Mouse (Mus musculus): ENCODE data around the gene Cdkn1a. TPM values are rescaled to one million over a fixed set of nuclear protein-coding genes. Genes with fewer than 3 reads are reported as not detected.

The Cdkn1a gene
- polyA plus RNA-seq, 1 experiment from 2014 or later = 144 TPM

DNA sequence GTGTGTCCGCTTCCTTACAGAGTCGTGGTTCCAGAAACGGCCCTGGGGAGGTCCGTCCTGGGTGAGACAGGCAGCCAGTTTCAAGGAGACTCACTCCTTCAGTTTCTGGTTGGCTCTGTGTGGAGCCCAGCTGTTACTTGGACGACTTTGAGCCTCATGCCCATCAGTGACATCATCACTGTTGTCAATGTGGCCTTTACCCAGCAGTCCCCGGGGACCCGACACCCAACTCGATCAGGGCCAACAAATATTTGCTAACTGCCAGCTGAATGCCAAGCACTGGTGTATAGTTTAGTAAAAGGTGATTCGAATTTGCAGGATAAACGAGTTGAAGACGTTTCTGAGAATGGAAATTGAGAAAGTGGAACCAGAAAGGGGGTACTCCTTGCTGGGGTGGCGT lies 25.2 kb downstream of the Cdkn1a start:
- no peak overlapping the region for H3K4me3 ChIP-seq (replicated peaks; ENCODE audit: low read length)
- WGBS = 64% methylated on average over 12 of the region's 12 CpGs
- H3K4me2 ChIP-seq (ENCODE audit: low read depth, low read length) = no peak overlapping the region
- H3K4me1 ChIP-seq (ENCODE audit: control insufficient read depth, insufficient read depth, low read length) = no peaks in the 10 kb centered on the region
- H3K36me3 ChIP-seq (ENCODE audit: control insufficient read depth, insufficient read depth, low read length) = no peaks in the 10 kb centered on the region
- H3K27me3 ChIP-seq (ENCODE audit: control insufficient read depth, insufficient read depth, low read length) = no peaks in the 10 kb centered on the region
- no peaks in the 10 kb centered on the region for H3K9me3 ChIP-seq (replicated peaks; ENCODE audit: control insufficient read depth, low read length)
- no peak overlapping the region for H3K27ac ChIP-seq (ENCODE audit: low read length)
- ATAC-seq (ENCODE audit: insufficient read depth, low FRiP score) = no peak
- no peak overlapping the region for H3K9ac ChIP-seq (ENCODE audit: low read length)

GRCm38 (mm10) chr17:29117006-29117648 lies 26.4 kb downstream of the Cdkn1a start:
- Histone ChIP-seq H3K4me3 (replicated peaks; ENCODE audit: low read length) (no peak overlapping the region), H3K9ac (ENCODE audit: low read length) (no peak overlapping the region), H3K9me3 (replicated peaks; ENCODE audit: control insufficient read depth, low read length) (no peaks in the 10 kb centered on the region), H3K27ac (ENCODE audit: low read length) (no peak overlapping the region), H3K36me3 (ENCODE audit: control insufficient read depth, insufficient read depth, low read length) (no peaks in the 10 kb centered on the region), H3K4me1 (ENCODE audit: control insufficient read depth, insufficient read depth, low read length) (no peaks in the 10 kb centered on the region), H3K4me2 (ENCODE audit: low read depth, low read length) (no peak overlapping the region), H3K27me3 (ENCODE audit: control insufficient read depth, insufficient read depth, low read length) (no peaks in the 10 kb centered on the region)
- WGBS = 63% methylated on average over 8 of the region's 8 CpGs
- ATAC-seq (ENCODE audit: insufficient read depth, low FRiP score) = no peak

- ATAC-seq (ENCODE audit: insufficient read depth, low FRiP score) = no peak
These were observed 27.3 kb downstream of the Cdkn1a start for GRCm38 (mm10) chr17:29118057-29118456.

DNA sequence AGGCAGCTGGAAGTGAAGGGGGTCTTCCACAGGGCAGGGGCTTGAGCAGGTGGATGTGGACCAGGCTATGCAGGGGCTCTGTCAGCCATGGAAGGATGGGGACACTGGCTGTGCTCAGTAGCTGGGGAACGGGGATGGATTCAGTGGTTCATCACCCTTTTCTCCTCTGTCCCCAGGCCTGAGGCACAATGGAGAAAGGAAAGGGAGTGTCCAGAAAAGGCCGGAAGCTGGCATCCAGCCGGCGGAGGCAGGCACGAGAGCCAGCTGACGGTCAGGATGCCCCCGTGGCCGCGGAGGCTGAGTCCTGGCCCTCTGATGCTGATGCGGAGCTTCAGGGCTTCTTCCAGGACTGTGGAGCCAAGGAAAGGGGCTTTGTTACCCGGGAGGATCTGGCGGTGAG lies 29.9 kb downstream of the Cdkn1a start:
- peaks cover 13% of the 10 kb centered on the region; the same call in 1 of the 2 replicates for H3K4me1 ChIP-seq (ENCODE audit: control insufficient read depth, insufficient read depth, low read length)
- H3K4me3 ChIP-seq (replicated peaks; ENCODE audit: low read length) = no peak overlapping the region
- H3K4me2 ChIP-seq (ENCODE audit: low read depth, low read length) = no peak overlapping the region
- H3K27me3 ChIP-seq (ENCODE audit: control insufficient read depth, insufficient read depth, low read length) = no peaks in the 10 kb centered on the region
- WGBS = 61% methylated on average over 12 of the region's 12 CpGs
- no peak overlapping the region for H3K9ac ChIP-seq (ENCODE audit: low read length)
- no peak for ATAC-seq (ENCODE audit: insufficient read depth, low FRiP score)
- H3K36me3 ChIP-seq (ENCODE audit: control insufficient read depth, insufficient read depth, low read length) = no peaks in the 10 kb centered on the region
- H3K27ac ChIP-seq (ENCODE audit: low read length) = no peak overlapping the region
- no peaks in the 10 kb centered on the region for H3K9me3 ChIP-seq (replicated peaks; ENCODE audit: control insufficient read depth, low read length)

More at GRCm38 (mm10) chr17:29118057-29118456, 27.3 kb downstream of the Cdkn1a start:
- Histone ChIP-seq H3K4me2 (ENCODE audit: low read depth, low read length) (no peak overlapping the region), H3K27me3 (ENCODE audit: control insufficient read depth, insufficient read depth, low read length) (no peaks in the 10 kb centered on the region), H3K36me3 (ENCODE audit: control insufficient read depth, insufficient read depth, low read length) (no peaks in the 10 kb centered on the region), H3K27ac (ENCODE audit: low read length) (no peak overlapping the region), H3K9me3 (replicated peaks; ENCODE audit: control insufficient read depth, low read length) (no peaks in the 10 kb centered on the region), H3K4me3 (replicated peaks; ENCODE audit: low read length) (no peak overlapping the region), H3K4me1 (ENCODE audit: control insufficient read depth, insufficient read depth, low read length) (0 out of 2 replicates have a peak, but pooled peaks cover 5% of the 10 kb centered on the region), H3K9ac (ENCODE audit: low read length) (no peak overlapping the region)
- WGBS = 32% methylated on average over 5 of the region's 5 CpGs

DNA sequence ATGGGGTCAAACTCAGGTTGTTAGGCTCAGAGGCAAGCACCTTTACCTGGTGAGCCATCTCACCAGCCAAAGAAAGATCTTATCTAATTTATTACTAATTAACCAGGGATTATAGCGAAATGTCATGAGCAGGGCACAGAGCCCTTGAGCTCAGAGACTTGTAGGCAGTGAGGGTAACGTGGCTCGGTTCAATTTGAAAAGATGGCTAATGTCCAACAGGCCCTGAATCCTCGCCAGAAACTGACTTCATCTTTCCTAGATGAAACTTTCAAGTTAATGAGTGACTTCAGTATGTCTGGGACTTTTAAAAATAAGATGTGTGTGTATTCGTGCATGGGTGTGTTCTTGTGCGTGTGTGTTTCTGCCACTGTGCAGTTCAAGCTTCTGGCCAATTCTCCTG lies 32.0 kb downstream of the Cdkn1a start:
- no peak overlapping the region for H3K4me2 ChIP-seq (ENCODE audit: low read depth, low read length)
- 34% methylated on average over 6 of the region's 6 CpGs for WGBS
- no peak; the same call in 1 of the 2 replicates for ATAC-seq (ENCODE audit: insufficient read depth, low FRiP score)
- no peaks in the 10 kb centered on the region for H3K36me3 ChIP-seq (ENCODE audit: control insufficient read depth, insufficient read depth, low read length)
- no peak overlapping the region for H3K9ac ChIP-seq (ENCODE audit: low read length)
- no peak overlapping the region; the same call in 1 of the 2 replicates for H3K27ac ChIP-seq (ENCODE audit: low read length)
- no peaks in the 10 kb centered on the region for H3K9me3 ChIP-seq (replicated peaks; ENCODE audit: control insufficient read depth, low read length)
- no peak overlapping the region for H3K4me3 ChIP-seq (replicated peaks; ENCODE audit: low read length)
- peaks cover 13% of the 10 kb centered on the region; the same call in 1 of the 2 replicates for H3K4me1 ChIP-seq (ENCODE audit: control insufficient read depth, insufficient read depth, low read length)
- H3K27me3 ChIP-seq (ENCODE audit: control insufficient read depth, insufficient read depth, low read length) = no peaks in the 10 kb centered on the region

DNA sequence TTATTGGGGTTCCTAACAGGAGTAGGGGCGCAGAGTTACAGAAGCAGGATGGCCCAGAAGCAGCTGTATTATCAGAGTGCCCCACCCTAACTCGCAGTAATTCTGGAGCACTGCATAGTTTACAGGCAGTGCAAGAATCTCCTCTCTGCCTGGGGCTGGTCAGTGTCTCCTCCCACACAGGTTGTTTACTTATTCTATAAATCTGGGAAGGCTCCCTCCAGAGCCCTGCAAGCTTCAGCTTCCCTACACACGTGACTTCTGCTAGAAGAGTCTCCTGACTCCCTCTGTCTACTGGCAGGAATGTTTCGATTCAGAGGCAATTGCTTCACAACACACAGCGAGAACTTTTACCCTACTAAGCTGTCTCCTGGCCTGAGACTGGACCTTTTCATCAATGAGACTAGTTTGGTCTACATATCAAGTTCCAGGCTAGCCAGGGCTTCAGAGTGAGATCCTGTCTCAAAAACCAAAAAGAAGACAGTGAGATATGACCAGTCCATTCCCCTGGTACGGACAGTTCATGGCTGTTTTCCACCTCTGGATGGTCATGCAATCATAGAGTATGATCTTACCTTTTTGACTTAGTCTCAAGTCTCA lies 32.9 kb downstream of the Cdkn1a start:
- peak; percentile 88; the same call in 1 of the 2 replicates for ATAC-seq (ENCODE audit: insufficient read depth, low FRiP score)
- Histone ChIP-seq H3K36me3 (ENCODE audit: control insufficient read depth, insufficient read depth, low read length) (no peaks in the 10 kb centered on the region), H3K9ac (ENCODE audit: low read length) (no peak overlapping the region; the same call in 1 of the 2 replicates), H3K9me3 (replicated peaks; ENCODE audit: control insufficient read depth, low read length) (no peaks in the 10 kb centered on the region), H3K4me1 (ENCODE audit: control insufficient read depth, insufficient read depth, low read length) (peaks cover 13% of the 10 kb centered on the region; the same call in 1 of the 2 replicates), H3K27ac (ENCODE audit: low read length) (peak overlapping the region; percentile 50; the same call in 1 of the 2 replicates), H3K4me2 (ENCODE audit: low read depth, low read length) (0 out of 2 replicates have a peak overlapping the region, but pooled peaks have one; percentile 14), H3K4me3 (replicated peaks; ENCODE audit: low read length) (no peak overlapping the region), H3K27me3 (ENCODE audit: control insufficient read depth, insufficient read depth, low read length) (no peaks in the 10 kb centered on the region)
- WGBS = 29% methylated on average over 6 of the region's 6 CpGs

- Histone ChIP-seq H3K4me3 (replicated peaks; ENCODE audit: low read length) (no peak overlapping the region), H3K36me3 (ENCODE audit: control insufficient read depth, insufficient read depth, low read length) (no peaks in the 10 kb centered on the region), H3K4me1 (ENCODE audit: control insufficient read depth, insufficient read depth, low read length) (peaks cover 13% of the 10 kb centered on the region; the same call in 1 of the 2 replicates), H3K9me3 (replicated peaks; ENCODE audit: control insufficient read depth, low read length) (no peaks in the 10 kb centered on the region), H3K27me3 (ENCODE audit: control insufficient read depth, insufficient read depth, low read length) (no peaks in the 10 kb centered on the region), H3K9ac (ENCODE audit: low read length) (no peak overlapping the region), H3K27ac (ENCODE audit: low read length) (no peak overlapping the region), H3K4me2 (ENCODE audit: low read depth, low read length) (no peak overlapping the region)
- WGBS = 95% methylated on average over 3 of the region's 3 CpGs
- no peak for ATAC-seq (ENCODE audit: insufficient read depth, low FRiP score)
These were observed 35.8 kb downstream of the Cdkn1a start for GRCm38 (mm10) chr17:29126561-29126960.

- Histone ChIP-seq H3K4me3 (replicated peaks; ENCODE audit: low read length) (no peak overlapping the region), H3K9ac (ENCODE audit: low read length) (no peak overlapping the region), H3K4me2 (ENCODE audit: low read depth, low read length) (no peak overlapping the region), H3K9me3 (replicated peaks; ENCODE audit: control insufficient read depth, low read length) (no peaks in the 10 kb centered on the region), H3K4me1 (ENCODE audit: control insufficient read depth, insufficient read depth, low read length) (no peaks in the 10 kb centered on the region), H3K27me3 (ENCODE audit: control insufficient read depth, insufficient read depth, low read length) (no peaks in the 10 kb centered on the region), H3K36me3 (ENCODE audit: control insufficient read depth, insufficient read depth, low read length) (no peaks in the 10 kb centered on the region), H3K27ac (ENCODE audit: low read length) (no peak overlapping the region)
- ATAC-seq (ENCODE audit: insufficient read depth, low FRiP score) = no peak
- WGBS = 57% methylated on average over 5 of the region's 5 CpGs
These were observed 38.6 kb downstream of the Cdkn1a start for GRCm38 (mm10) chr17:29129341-29129740.

DNA sequence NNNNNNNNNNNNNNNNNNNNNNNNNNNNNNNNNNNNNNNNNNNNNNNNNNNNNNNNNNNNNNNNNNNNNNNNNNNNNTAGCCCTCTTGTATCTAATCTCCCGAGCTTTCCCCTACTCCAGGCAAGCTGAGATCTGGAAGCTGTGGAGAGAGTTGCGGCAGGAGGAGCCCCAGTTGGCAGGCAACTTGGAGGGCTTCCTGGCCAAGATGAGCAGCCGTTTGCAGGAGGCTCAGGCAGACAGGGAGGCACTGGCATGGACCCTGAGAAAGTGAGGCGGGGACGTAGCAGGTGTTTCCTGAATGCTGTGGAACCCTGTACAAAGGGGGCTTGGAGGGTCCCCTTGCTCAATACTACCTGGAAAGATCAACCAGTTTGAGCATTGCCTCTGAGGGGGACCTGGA lies 44.3 kb downstream of the Cdkn1a start:
- no peaks in the 10 kb centered on the region; the same call in 1 of the 2 replicates for H3K4me1 ChIP-seq (ENCODE audit: control insufficient read depth, insufficient read depth, low read length)
- no peaks in the 10 kb centered on the region for H3K36me3 ChIP-seq (ENCODE audit: control insufficient read depth, insufficient read depth, low read length)
- H3K27me3 ChIP-seq (ENCODE audit: control insufficient read depth, insufficient read depth, low read length) = no peaks in the 10 kb centered on the region
- ATAC-seq (ENCODE audit: insufficient read depth, low FRiP score) = no peak
- no peak overlapping the region for H3K4me2 ChIP-seq (ENCODE audit: low read depth, low read length)
- no peak overlapping the region for H3K4me3 ChIP-seq (replicated peaks; ENCODE audit: low read length)
- no peak overlapping the region for H3K9ac ChIP-seq (ENCODE audit: low read length)
- no peaks in the 10 kb centered on the region for H3K9me3 ChIP-seq (replicated peaks; ENCODE audit: control insufficient read depth, low read length)
- H3K27ac ChIP-seq (ENCODE audit: low read length) = peak overlapping the region; percentile 36; the same call in 1 of the 2 replicates
- WGBS = 62% methylated on average over 5 of the region's 5 CpGs

All from stomach, embryonic 16.5 days (tissue).